Mouse (Mus musculus) midbrain, embryonic 15.5 days (tissue): ENCODE measurements at regions not wholly inside any gene's neighbourhood (a gene's known extent, or its start where the extent isn't known, plus 50 kb on each side); places are given as distances from the start of the nearest gene placed in this dataset.

Experiments
- ATAC-seq: fragments of 200-750 bp; cut with Nextera tagmentation; replicated peaks from 2 replicates; pipeline ENCODE4 v1.8.0; 2017; ENCODE audit warnings: moderate TSS enrichment
- H3K27ac ChIP-seq: fragments of 300-500 bp; sonication (generic); 2 replicates; pipeline ENCODE4 v1.5.1; 2015; ENCODE audit warnings: mild to moderate bottlenecking, inconsistent platforms
- H3K27me3 ChIP-seq: fragments of 300-500 bp; sonication (generic); replicated peaks from 2 replicates; pipeline ENCODE4 v1.6.1; 2015; ENCODE audit warnings: inconsistent platforms
- H3K36me3 ChIP-seq: fragments of 300-500 bp; sonication (generic); replicated peaks from 2 replicates; pipeline ENCODE4 v1.6.1; 2015; ENCODE audit warnings: inconsistent platforms
- H3K4me1 ChIP-seq: fragments of 300-500 bp; sonication (generic); 2 replicates; pipeline ENCODE4 v1.6.1; 2015; ENCODE audit warnings: inconsistent platforms
- H3K4me2 ChIP-seq: fragments of 300-500 bp; sonication (generic); 2 replicates; pipeline ENCODE4 v1.6.1; 2015; ENCODE audit warnings: inconsistent platforms, mild to moderate bottlenecking, moderate library complexity
- H3K4me3 ChIP-seq: fragments of 300-500 bp; sonication (generic); 2 replicates; pipeline ENCODE4 v1.5.1; 2015; ENCODE audit warnings: mild to moderate bottlenecking, inconsistent platforms
- H3K9ac ChIP-seq: fragments of 300-500 bp; sonication (generic); 2 replicates; pipeline ENCODE4 v1.6.1; 2015; ENCODE audit warnings: mild to moderate bottlenecking, inconsistent platforms
- H3K9me3 ChIP-seq: fragments of 300-500 bp; sonication (generic); 2 replicates; pipeline ENCODE4 v1.6.1; 2016; ENCODE audit warnings: inconsistent platforms
- WGBS: fragments of 180-500 bp; shearing (Covaris S2); methylation state at CpG from one replicate; pipeline ENCODE4 v1.1.7; 2015; ENCODE audit warnings: mixed read lengths; 5-methylcytosine and 5-hydroxymethylcytosine counted together

DNA sequence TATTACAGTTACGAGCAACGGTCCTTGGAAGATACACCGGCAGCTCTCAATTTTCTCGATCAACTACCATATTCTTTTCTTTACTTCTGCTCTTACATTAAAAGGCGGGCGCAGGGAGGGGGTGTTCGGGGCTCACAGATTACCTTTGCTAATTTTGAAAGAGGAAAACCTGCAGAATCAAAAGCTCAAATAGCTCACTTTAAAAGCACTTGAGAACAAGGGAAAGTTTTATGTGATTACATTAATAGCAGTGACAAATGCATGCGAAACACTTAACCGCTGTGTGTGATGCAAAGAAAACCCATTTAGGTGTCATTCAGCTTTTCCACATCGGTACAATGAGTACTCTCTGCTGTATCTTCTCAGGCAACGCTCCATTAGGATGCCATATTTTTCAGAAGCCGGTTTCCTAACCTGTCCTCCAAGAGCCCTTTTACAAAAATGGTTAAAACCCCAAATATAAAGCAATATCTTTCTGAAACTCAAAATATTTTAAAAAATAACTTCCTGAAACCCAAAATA is 412.2 kb downstream of the Klf5 start:
- Histone ChIP-seq H3K36me3 (no peaks in the 10 kb centered on the region), H3K4me1 (no peaks in the 10 kb centered on the region), H3K9ac (no peak overlapping the region), H3K4me2 (no peak overlapping the region), H3K27ac (no peak overlapping the region), H3K9me3 (no peaks in the 10 kb centered on the region), H3K27me3 (no peaks in the 10 kb centered on the region), H3K4me3 (no peak overlapping the region)
- WGBS = 83% methylated on average over 12 of the region's 12 CpGs
- ATAC-seq = no peak

DNA sequence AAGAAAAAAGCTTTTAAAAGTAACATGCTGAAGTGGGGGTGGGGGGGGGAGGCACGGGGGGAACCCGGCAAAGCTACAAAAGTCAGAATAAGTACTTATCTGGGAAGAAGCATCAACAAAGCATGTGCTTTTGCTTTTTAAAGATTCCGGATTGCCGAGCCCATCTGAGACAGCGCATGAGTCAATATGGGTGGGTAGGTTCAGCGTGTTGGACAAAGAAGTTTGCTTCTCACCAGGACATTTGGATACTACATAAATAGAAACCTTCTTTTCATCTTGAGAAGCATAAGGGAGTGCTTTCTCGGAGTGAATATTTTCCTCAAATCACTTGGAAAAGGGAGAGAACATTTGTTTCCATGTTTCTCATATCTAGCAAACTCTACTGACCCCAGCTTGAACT is 414.1 kb downstream of the Klf5 start:
- Histone ChIP-seq H3K27ac (no peak overlapping the region), H3K9ac (no peak overlapping the region), H3K27me3 (no peaks in the 10 kb centered on the region), H3K4me1 (no peaks in the 10 kb centered on the region), H3K9me3 (no peaks in the 10 kb centered on the region), H3K36me3 (no peaks in the 10 kb centered on the region), H3K4me3 (no peak overlapping the region), H3K4me2 (no peak overlapping the region)
- no peak for ATAC-seq
- WGBS = 85% methylated on average over 7 of the region's 7 CpGs

DNA sequence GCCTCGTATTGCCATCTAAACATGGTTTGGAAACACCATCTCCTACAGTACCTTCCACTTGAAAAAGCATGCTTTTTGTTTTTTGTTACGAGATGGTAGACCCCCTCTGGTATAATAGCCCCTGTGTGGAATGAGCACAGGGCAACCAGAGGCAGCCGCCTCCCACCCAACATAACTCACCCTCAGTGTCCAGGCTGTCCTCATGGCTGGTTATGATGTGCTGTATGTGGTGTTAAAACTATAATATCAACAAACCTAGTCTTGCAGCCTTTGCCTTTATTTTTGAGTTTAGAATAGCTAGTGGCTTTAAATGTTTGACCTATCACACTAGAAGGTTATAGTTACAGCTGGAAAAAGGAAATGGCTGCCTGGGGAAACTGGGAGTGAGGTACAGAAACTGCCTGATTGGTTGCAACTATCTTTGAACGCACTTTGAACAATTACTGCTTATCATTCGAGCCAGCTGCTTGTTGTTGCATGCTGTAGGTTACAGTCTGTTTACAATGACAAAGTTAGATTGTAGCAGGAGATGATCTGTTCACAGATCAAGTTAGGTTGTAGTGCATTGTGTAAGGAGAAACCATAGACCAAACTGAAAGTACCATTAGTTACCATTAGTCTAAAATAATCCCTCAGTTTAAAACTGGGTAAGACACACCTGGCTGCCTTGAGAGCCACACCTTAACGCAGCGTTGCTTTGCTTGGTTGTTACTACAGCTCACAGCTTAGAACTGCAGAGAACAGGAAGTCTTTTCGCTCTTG is 414.8 kb downstream of the Klf5 start:
- H3K27ac ChIP-seq = no peak overlapping the region
- no peaks in the 10 kb centered on the region for H3K9me3 ChIP-seq
- no peaks in the 10 kb centered on the region for H3K27me3 ChIP-seq
- H3K36me3 ChIP-seq = no peaks in the 10 kb centered on the region
- no peaks in the 10 kb centered on the region for H3K4me1 ChIP-seq
- ATAC-seq = no peak
- no peak overlapping the region for H3K4me2 ChIP-seq
- WGBS = 91% methylated on average over 8 of the region's 8 CpGs
- H3K4me3 ChIP-seq = no peak overlapping the region
- no peak overlapping the region for H3K9ac ChIP-seq

DNA sequence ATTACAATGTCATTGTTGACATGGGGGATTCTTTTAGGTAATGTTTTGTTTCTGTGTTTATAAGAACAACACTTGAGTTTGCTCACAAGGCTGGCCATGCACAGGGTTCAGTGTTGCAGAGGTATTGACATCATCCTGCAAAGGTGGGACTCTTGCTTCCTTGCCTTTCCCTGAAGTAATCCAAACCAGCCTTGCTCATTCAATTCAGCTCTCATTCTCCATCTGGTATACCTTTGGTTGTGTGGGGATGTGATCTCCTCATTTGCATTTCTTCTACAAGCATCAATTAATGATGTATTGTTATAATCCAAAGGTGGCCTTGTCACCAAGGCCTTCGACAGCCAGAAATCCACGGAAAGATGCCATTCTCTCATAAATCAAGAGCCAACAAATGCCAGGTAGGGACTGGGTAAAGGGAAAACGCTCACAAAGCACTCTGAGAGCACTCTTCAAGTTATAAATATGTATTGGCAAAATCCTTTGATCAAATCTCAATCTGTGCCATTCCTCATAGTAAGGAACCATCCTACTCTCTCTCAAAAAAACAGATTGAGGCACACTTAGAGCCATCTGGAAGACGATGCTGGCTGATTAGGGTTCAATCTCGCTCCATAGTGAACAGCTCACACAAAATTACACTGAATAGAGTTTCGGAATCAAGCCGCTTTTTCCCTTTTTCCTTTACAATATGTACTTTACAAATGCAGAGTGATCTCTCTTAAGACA is 435.1 kb downstream of the Klf5 start:
- Histone ChIP-seq H3K9me3 (no peaks in the 10 kb centered on the region), H3K4me3 (no peak overlapping the region), H3K9ac (no peak overlapping the region), H3K36me3 (no peaks in the 10 kb centered on the region), H3K27ac (peak overlapping the region; percentile 20; the same call in 1 of the 2 replicates), H3K4me2 (no peak overlapping the region), H3K4me1 (no peaks in the 10 kb centered on the region), H3K27me3 (no peaks in the 10 kb centered on the region)
- WGBS = 78% methylated on average over 7 of the region's 7 CpGs
- no peak for ATAC-seq

DNA sequence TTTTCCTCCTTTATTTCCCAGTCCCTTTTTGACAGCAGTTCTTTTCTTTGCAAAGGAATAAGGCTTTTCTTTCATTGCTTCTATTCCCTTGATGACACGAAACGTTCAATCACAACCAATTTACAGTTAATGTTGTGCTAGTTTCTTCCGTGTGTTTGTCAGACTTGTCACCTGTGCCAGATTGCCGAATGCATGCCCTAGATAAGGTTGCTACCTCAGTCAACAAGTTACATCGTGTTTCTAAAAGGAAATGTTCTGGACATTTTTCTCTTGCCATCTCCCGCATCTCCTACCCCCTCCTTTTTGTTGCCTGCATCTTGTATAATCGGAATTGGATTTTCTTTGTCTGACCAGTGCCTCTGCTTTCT is 435.7 kb downstream of the Klf5 start:
- 76% methylated on average over 7 of the region's 7 CpGs for WGBS
- Histone ChIP-seq H3K4me1 (no peaks in the 10 kb centered on the region), H3K4me3 (no peak overlapping the region)

DNA sequence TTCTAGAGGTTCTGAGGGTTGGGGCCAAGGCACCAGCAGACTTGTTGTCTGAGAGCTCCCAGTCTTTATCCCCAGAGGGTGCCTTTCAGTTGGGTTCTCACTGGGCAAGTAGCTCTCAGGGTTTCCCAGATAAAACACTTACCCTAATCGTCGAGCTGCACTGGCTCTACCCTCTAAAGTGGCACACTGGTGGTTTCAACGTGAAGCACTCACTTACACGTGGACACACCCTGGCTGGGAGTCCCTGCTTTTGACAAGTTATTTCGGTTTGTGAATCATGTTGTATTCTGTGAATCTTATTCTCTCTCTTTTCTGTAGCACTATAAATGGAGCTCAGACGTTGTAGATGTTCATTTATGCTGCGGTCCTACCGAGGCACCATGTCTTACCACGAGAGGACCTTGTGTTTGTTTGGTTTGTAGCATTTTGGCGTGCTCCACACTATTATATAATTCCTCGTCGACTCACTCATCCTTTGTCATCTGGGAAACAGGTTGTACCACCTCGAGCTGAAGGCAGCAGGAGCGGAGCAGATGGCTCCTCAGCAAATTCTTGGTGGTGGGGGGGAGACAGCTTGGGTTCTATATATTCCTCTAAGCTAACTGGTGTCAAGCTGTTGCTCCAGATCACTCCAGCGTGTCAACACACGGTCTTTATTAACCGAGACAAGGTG is 445.3 kb downstream of the Klf5 start:
- H3K27ac ChIP-seq = no peak overlapping the region
- no peak overlapping the region for H3K4me2 ChIP-seq
- 90% methylated on average over 17 of the region's 17 CpGs for WGBS
- peaks cover 11% of the 10 kb centered on the region for H3K4me1 ChIP-seq
- no peaks in the 10 kb centered on the region for H3K36me3 ChIP-seq
- no peak overlapping the region for H3K4me3 ChIP-seq
- H3K9me3 ChIP-seq = no peaks in the 10 kb centered on the region
- no peaks in the 10 kb centered on the region for H3K27me3 ChIP-seq
- no peak overlapping the region for H3K9ac ChIP-seq
- no peak for ATAC-seq

More for the DNA sequence above, 435.7 kb downstream of the Klf5 start:
- H3K9me3 ChIP-seq = no peaks in the 10 kb centered on the region
- no peak overlapping the region for H3K27ac ChIP-seq
- no peak overlapping the region for H3K4me2 ChIP-seq
- H3K36me3 ChIP-seq = no peaks in the 10 kb centered on the region
- no peaks in the 10 kb centered on the region for H3K27me3 ChIP-seq
- no peak overlapping the region for H3K9ac ChIP-seq
- no peak for ATAC-seq

DNA sequence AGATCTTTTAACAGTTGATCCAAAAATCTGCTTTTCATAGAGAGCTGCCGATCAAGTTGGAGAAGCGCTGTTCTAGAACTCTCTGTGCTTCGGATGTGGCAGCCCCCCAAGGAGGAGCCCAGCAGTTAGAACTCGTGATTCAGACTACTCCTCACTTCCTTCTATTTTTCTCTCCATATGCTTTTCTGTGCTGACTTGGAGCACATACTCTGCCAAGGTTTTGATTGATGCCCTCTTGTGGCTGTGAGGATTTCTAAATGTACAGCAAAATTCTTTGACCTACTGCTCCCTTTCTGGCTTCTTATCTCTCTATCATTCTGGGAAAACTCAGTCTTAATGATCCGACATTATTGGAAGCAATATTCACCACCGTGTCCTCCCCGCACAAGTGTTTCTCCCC is 446.7 kb downstream of the Klf5 start:
- Histone ChIP-seq H3K36me3 (no peaks in the 10 kb centered on the region), H3K4me2 (no peak overlapping the region), H3K4me3 (no peak overlapping the region), H3K27me3 (no peaks in the 10 kb centered on the region), H3K9ac (no peak overlapping the region), H3K9me3 (no peaks in the 10 kb centered on the region), H3K4me1 (peaks cover 21% of the 10 kb centered on the region), H3K27ac (no peak overlapping the region)
- no peak for ATAC-seq
- 88% methylated on average over 7 of the region's 7 CpGs for WGBS

DNA sequence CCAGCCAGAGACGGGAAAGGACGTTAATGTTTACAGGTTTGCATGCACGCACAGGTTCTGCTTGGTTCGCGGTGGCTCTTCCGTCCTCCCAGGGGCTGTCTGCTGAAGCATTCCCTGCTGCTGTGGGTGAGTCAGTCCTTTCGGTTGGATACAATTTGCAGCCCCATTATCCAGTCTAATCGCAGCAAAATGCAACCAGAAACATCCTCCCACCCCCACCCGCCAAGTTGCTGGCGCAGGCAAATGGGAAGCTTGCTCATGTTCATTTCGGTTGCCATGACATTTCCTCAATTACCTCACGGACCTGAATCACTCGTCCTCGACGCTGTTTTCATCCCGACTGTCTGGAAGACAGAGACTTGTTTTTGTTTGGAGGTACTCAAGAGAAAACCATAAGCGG is 449.7 kb downstream of the Klf5 start:
- peak; percentile 76 for ATAC-seq
- no peak overlapping the region for H3K4me3 ChIP-seq
- H3K36me3 ChIP-seq = no peaks in the 10 kb centered on the region
- H3K27ac ChIP-seq = 0 out of 2 replicates have a peak overlapping the region, but pooled peaks have one; percentile 29
- no peaks in the 10 kb centered on the region for H3K27me3 ChIP-seq
- no peak overlapping the region for H3K9ac ChIP-seq
- peaks cover 21% of the 10 kb centered on the region for H3K4me1 ChIP-seq
- H3K9me3 ChIP-seq = no peaks in the 10 kb centered on the region
- 55% methylated on average over 17 of the region's 17 CpGs for WGBS
- H3K4me2 ChIP-seq = peak overlapping the region; percentile 18

DNA sequence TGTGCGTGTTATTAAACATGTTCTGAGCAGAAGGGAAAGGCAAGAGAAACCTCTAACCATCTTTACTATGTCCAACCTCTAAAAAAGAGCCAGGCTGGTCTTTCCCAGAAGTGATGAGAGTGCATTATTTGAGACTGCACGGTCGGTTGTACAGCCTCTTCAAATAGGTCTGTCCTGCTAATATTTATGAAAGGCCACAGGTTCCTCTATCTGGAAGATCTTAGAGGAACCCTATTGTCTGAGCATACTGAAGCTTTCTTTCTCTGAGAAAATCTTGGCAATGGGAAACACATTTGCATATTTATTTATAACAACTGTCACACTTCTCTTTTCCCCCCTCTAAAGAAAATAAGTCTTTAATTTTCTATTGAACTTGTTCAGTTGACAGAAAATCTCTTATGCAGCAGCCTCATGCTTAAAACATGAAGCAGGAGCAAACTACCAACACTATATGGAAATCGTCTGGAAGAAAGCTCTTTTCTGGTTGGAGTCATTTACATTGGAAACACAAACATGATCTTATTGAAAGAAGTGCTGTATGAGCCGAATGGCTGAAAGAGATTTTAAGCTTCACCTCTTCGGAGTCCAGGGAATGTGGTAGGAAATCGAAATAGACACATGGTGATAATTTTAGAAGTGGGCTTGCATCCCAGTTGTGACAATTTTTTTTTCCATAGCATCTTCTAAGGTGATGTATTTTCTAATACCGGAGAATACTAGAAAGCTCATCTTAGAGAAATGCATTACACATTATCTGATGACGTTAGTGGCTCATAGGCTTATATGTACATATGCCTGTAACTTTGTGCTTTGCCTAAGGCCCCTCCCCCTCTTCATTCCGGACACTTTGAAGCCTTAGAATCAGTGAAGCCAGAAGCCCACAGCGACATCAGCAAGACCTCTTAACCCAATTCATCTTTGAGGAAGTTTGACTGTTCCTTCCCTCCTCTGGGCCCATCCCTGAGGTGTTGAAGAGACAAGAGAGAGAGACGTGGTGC is 451.1 kb downstream of the Klf5 start:
- ATAC-seq = peak; percentile 53
- no peak overlapping the region for H3K9ac ChIP-seq
- WGBS = 30% methylated on average over 12 of the region's 12 CpGs
- H3K4me1 ChIP-seq = peaks cover 21% of the 10 kb centered on the region
- H3K27ac ChIP-seq = peak overlapping the region; percentile 50
- H3K36me3 ChIP-seq = no peaks in the 10 kb centered on the region
- no peaks in the 10 kb centered on the region for H3K9me3 ChIP-seq
- no peaks in the 10 kb centered on the region for H3K27me3 ChIP-seq
- H3K4me3 ChIP-seq = no peak overlapping the region
- H3K4me2 ChIP-seq = no peak overlapping the region

DNA sequence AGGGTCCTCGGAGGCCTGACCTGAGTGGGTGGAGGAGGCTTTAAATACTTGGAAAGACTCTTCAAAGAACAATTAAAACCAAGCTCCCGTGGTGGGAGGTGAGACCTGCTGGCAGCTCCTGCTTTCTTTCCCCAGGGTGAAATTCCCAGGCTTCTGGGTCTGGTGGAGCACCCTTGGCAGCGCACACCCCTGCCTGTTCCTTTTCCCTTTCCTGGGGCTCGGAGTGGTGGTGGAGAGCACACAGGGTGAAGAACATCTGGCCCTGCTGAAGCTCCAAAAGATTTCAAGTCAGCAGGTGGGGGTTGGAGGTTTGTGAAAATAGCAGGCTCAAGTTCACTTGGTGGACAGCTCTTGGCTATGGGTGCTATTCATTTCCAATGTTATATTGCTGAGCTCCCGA is 459.6 kb downstream of the Klf5 start:
- no peak overlapping the region for H3K27ac ChIP-seq
- H3K27me3 ChIP-seq = no peaks in the 10 kb centered on the region
- no peaks in the 10 kb centered on the region for H3K4me1 ChIP-seq
- no peak overlapping the region for H3K4me2 ChIP-seq
- no peak for ATAC-seq
- H3K9me3 ChIP-seq = no peaks in the 10 kb centered on the region
- H3K36me3 ChIP-seq = no peaks in the 10 kb centered on the region
- 75% methylated on average over 5 of the region's 5 CpGs for WGBS
- no peak overlapping the region for H3K9ac ChIP-seq
- no peak overlapping the region for H3K4me3 ChIP-seq

DNA sequence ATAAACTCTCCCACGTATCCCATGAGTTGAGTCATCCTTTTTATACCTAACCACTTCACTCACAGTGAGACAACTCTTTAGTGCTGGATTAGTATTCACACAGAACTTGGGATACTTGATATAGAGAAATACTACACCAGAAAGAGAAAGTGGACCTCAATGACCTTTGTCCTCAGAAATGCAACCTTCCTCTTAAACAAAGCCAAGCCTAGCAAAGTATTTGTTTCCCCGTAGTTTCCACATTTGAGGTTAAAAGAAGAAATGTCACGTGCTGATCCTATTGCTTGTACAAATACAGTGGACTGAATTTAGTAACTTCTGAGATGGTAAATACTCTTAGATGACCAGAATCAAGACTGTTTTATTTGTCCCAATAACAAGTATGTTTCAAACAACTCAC is 464.8 kb downstream of the Klf5 start:
- 67% methylated on average over 3 of the region's 3 CpGs for WGBS
- no peak overlapping the region for H3K9ac ChIP-seq
- no peak overlapping the region for H3K4me3 ChIP-seq
- H3K9me3 ChIP-seq = no peaks in the 10 kb centered on the region
- no peak overlapping the region for H3K27ac ChIP-seq
- ATAC-seq = no peak
- no peaks in the 10 kb centered on the region for H3K27me3 ChIP-seq
- no peaks in the 10 kb centered on the region for H3K36me3 ChIP-seq
- no peak overlapping the region for H3K4me2 ChIP-seq
- H3K4me1 ChIP-seq = no peaks in the 10 kb centered on the region
